Mouse (Mus musculus) thymus, adult 2 months (tissue): ENCODE measurements around the gene Ctrl.

Source experiments
- CTCF ChIP-seq: fragments of 200-500 bp; IDR thresholded peaks from 2 replicates; pipeline ENCODE4 v1.5.1; 2012; ENCODE audit warnings: mild to moderate bottlenecking, control low read depth, low read length, moderate library complexity, borderline replicate concordance; ENCODE audit not compliant: control insufficient read depth, poor library complexity, insufficient read depth; ENCODE audit errors: extremely low read depth
- POLR2A ChIP-seq: fragments of 200-500 bp; IDR thresholded peaks from 2 replicates; pipeline ENCODE4 v1.6.1; 2012; ENCODE audit warnings: mild to moderate bottlenecking, low read length, control low read depth, moderate library complexity; ENCODE audit not compliant: control insufficient read depth, poor library complexity, insufficient read depth; ENCODE audit errors: extremely low read depth

DNA sequence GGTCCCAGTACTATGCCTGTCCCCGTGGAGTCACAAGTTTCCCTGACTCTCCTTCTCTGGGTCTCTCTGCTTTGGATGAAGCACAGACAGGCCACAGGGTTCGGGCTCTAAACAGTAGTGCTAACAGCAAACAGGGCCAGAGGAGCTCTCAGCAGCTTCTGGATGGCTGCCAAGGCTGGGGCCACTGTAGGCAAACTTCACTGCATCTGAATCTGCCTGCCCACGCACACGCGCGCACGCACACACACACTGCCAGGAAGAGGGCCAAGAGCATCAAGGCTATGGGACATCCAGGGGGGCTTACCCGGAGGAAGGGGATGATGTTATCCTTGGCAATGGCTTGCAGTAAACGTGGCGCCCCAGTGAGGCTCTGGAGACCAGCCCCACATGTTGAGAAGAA lies 15.7 kb upstream of the Ctrl start:
- TF ChIP-seq CTCF (no peak), POLR2A (no peak)
